Mouse (Mus musculus) gastrocnemius, postnatal 25 days (tissue): Measurements from ENCODE around the gene Invs. TPM values are rescaled to one million over a fixed set of nuclear protein-coding genes. Genes with fewer than 3 reads are reported as not detected.

ENCODE experiments used
- DNase-seq: peaks from one replicate; pipeline ENCODE4 v3.0.0; 2022
- total RNA-seq, 2 experiments: library from RNA; stranded (reverse); gene quantifications; 1 replicate in 1 of 2; 2 replicates in 1 of 2; pipeline ENCODE4 v1.2.3; 2021

The Invs gene
- total RNA-seq, 2 experiments from 2014 or later: 2.1 to 2.7 TPM

- no peak for DNase-seq
Observed at GRCm38 (mm10) chr4:48461060-48461459, 181.5 kb downstream of the Invs start.

DNA sequence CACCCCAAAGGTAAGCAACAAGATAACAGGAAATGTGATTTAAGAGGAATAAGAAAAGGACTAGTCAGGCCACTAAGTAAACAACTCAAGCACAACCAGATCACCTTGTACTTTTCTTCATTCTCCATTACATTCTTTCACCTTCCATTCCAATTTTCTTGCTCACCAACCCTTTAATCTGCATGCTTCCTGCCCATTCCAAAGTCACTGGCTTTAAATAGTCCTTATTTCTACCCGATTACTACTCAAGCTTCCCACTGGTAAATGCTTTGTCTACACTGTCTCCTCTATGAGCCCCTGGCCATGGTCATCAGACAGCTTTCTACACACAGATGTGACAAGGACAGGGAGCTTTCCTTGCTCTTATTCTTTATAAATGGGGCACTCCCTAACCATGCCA, 191.4 kb downstream of the Invs start:
- DNase-seq: no peak

DNA sequence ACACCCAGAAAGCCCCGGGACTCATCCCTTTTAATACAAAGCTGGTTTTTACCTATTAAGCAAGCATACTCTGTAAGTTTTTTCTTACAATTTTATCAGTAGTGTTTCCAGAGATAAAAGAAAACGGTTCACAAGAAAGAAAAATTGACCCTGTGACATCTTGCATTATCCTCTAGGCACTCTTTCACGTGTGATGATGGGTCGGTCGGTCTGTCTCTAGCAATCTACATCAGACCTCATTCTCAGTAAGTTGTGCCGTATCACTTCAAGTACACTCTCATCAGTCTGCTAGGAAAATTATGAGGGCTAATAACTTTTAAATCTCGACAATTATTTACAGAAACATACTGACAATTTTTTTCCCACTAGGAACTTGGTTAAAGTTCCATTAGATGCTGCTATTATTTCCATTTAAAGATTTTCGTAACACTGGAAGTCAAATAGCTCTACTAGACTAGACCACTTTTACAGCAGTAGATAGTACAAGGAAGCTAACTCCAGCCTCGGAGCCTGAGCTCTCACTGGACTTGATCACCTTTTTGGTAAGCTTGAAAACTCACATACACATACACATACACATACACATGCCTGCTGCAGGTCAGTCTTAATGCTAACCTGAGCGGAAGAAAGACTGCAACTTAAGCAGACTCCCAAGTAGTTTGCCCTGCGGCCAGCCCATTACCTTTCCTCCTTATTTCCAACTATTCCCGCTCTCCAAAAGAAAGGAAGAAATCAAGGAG, 192.7 kb downstream of the Invs start:
- DNase-seq: no peak

DNA sequence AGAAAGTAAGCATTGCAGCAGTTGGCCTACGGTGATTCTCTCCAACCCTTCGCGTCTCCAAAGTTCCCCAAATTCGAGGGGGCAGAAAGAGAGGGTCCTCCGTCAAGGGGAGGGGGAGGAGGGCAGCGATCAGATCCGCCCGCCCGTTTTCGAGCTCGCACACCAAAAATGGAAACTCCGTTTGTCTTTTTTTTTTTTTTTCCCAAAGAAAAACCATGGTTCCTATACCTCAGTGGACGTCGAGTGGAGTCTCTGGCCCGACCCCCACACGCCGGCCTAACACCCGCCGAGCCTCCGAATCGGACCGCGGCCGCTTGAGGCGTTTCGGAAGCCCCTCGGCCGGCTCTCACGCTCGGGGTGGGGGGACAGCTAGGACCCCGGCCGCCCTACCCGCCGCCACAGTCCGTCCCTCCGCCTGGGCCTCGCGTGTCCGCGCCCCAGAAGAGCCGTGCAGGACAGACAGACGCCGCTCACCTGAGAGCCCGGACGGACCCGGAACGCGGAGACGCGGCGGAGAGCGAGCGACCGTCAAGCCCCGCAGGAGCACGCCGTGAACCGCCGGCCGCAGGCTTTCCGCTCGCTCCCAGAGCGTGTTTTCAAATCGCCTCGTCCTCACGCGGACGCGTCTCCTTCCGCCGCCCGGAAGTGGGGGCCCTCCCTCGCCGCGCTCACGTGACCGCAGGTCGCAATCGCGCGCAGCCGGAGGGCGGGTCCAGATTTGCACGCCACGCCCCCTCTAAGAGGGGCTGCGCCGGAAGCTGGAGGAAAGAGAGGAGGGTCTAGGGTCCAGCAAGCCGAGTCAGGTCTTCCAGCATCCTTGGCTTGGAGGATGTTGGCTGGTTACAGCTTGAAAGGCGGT, 193.5 kb downstream of the Invs start, which contains the start of gene Tex10:
Tex10 (minus strand) TSS at position 668 of the 859 bp plus-strand sequence.
- peak; percentile 86 for DNase-seq

- no peak for DNase-seq
Observed at GRCm38 (mm10) chr4:48473651-48474011, 194.1 kb downstream of the Invs start.

DNA sequence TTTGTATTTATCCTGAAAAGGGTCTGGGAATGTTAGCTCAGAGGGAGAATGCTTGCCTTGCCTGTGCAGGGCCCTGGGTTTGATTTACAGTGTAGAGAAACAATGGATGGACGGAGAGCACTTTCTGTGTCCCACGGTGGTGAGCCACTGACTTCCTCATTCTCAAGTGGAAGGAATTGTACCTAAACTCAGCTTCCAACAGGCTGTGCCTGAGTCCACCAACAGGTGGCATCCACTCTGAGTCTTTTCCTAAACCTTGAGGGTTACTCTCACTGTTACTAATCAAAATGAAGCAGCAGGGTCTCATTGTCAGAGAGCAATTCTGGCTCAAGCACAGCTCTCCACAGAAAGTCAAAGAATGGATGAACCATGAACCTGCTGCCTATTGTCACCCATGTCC, 201.7 kb downstream of the Invs start:
- no peak for DNase-seq

Other genes starting within 250 kb of the Invs start
- 10 to 100 TPM in 1 of 2 experiments, 1 to 10 TPM in 1; 6.1 to 11.0 TPM for gene Nr4a3, start 234.6 kb upstream of the Invs start, total RNA-seq
- gene Stx17, start 154.8 kb upstream of the Invs start, total RNA-seq: 10 to 100 TPM; 23.4 to 27.3 TPM
- 10 to 100 TPM; 27.4 to 31.3 TPM for gene Erp44, start 202 bp upstream of the Invs start, total RNA-seq
- 1 to 10 TPM; 8.6 to 8.7 TPM for gene Tex10, start 193.7 kb downstream of the Invs start, total RNA-seq